Mouse (Mus musculus) thymus, adult 2 months (tissue): ENCODE results near the gene Sst. TPM values are rescaled to one million over a fixed set of nuclear protein-coding genes. Genes with fewer than 3 reads are reported as not detected.

Experiments
- DNase-seq: peaks from one replicate; pipeline ENCODE4 v3.0.0; 2021
- H3K27ac ChIP-seq: fragments of 200-500 bp; 2 replicates; pipeline ENCODE4 v1.5.1; 2012; ENCODE audit warnings: low read length, control low read depth; ENCODE audit not compliant: control insufficient read depth, insufficient read depth
- H3K27me3 ChIP-seq: fragments of 200-500 bp; 2 replicates; pipeline ENCODE4 v1.6.1; 2012; ENCODE audit warnings: mild to moderate bottlenecking, low read length, moderate library complexity, mixed read lengths; ENCODE audit not compliant: control insufficient read depth, insufficient read depth
- H3K36me3 ChIP-seq: fragments of 200-500 bp; 2 replicates; pipeline ENCODE4 v1.6.1; 2012; ENCODE audit warnings: mild to moderate bottlenecking, low read length, moderate library complexity; ENCODE audit not compliant: control insufficient read depth, insufficient read depth
- H3K4me1 ChIP-seq: fragments of 200-500 bp; replicated peaks from 2 replicates; pipeline ENCODE4 v1.6.1; 2012; ENCODE audit warnings: low read length; ENCODE audit not compliant: control insufficient read depth, insufficient read depth
- H3K4me3 ChIP-seq: fragments of 200-500 bp; 2 replicates; pipeline ENCODE4 v1.5.1; 2012; ENCODE audit warnings: mild to moderate bottlenecking, low read length, control low read depth, moderate library complexity; ENCODE audit not compliant: control insufficient read depth, insufficient read depth
- CTCF ChIP-seq: fragments of 200-500 bp; IDR thresholded peaks from 2 replicates; pipeline ENCODE4 v1.5.1; 2012; ENCODE audit warnings: mild to moderate bottlenecking, control low read depth, low read length, moderate library complexity, borderline replicate concordance; ENCODE audit not compliant: control insufficient read depth, poor library complexity, insufficient read depth; ENCODE audit errors: extremely low read depth
- POLR2A ChIP-seq: fragments of 200-500 bp; IDR thresholded peaks from 2 replicates; pipeline ENCODE4 v1.6.1; 2012; ENCODE audit warnings: mild to moderate bottlenecking, low read length, control low read depth, moderate library complexity; ENCODE audit not compliant: control insufficient read depth, poor library complexity, insufficient read depth; ENCODE audit errors: extremely low read depth
- WGBS: fragments of 180-500 bp; shearing (Covaris S2); methylation state at CpG from one replicate; pipeline ENCODE4 v1.1.7; 2018; 5-methylcytosine and 5-hydroxymethylcytosine counted together
- polyA plus RNA-seq: library from polyadenylated mRNA; depleted of rRNA; stranded (reverse); fragments of >200 nt; gene quantifications from 2 replicates; pipeline ENCODE4 v1.2.3, GENCODE M21; 2012; rRNA removed

The Sst gene
- 3.0 and 3.4 TPM in 2 replicates for polyA plus RNA-seq

- Histone ChIP-seq H3K27ac (no peak within 1 kb of the TSS), H3K27me3 (no peaks in the 10 kb centered on the region), H3K36me3 (no peaks in the 10 kb centered on the region), H3K4me1 (no peaks in the 10 kb centered on the region), H3K4me3 (no peak within 1 kb of the TSS)
- no peak for DNase-seq
- WGBS = 12% methylated on average over 26 of the region's 26 CpGs
- TF ChIP-seq POLR2A (no peak), CTCF (no peak)
These were observed at the start of gene Sst for GRCm38 (mm10) chr16:23890636-23891035. Gene Sst (minus strand): TSS chr16:23890958.

- no peaks in the 10 kb centered on the region for H3K4me1 ChIP-seq
- H3K27me3 ChIP-seq = no peaks in the 10 kb centered on the region
- no peak for DNase-seq
- no peaks in the 10 kb centered on the region for H3K36me3 ChIP-seq
- H3K27ac ChIP-seq = no peak overlapping the region
- WGBS = 88% methylated on average over 2 of the region's 2 CpGs
- H3K4me3 ChIP-seq = no peak overlapping the region
- no peak for TF ChIP-seq POLR2A
- no peak for TF ChIP-seq CTCF
These were observed 43.6 kb upstream of the Sst start for GRCm38 (mm10) chr16:23934397-23934796.

GRCm38 (mm10) chr16:23932294-23932693 is 41.5 kb upstream of the Sst start, which contains the start of gene Rtp2:
Gene Rtp2 (minus strand): TSS chr16:23932394.
- no peak for DNase-seq
- Histone ChIP-seq H3K4me1 (no peaks in the 10 kb centered on the region), H3K36me3 (no peaks in the 10 kb centered on the region), H3K27ac (no peak within 1 kb of the TSS), H3K4me3 (no peak within 1 kb of the TSS), H3K27me3 (no peaks in the 10 kb centered on the region)
- no peak for TF ChIP-seq POLR2A
- WGBS = 89% methylated on average over 11 of the region's 11 CpGs

GRCm38 (mm10) chr16:23931275-23931674 is 40.5 kb upstream of the Sst start:
- Histone ChIP-seq H3K4me1 (no peaks in the 10 kb centered on the region), H3K27me3 (no peaks in the 10 kb centered on the region), H3K4me3 (no peak overlapping the region), H3K36me3 (no peaks in the 10 kb centered on the region), H3K27ac (no peak overlapping the region)
- WGBS = 88% methylated on average over 18 of the region's 18 CpGs
- DNase-seq = no peak
- no peak for TF ChIP-seq POLR2A
- no peak for TF ChIP-seq CTCF

GRCm38 (mm10) chr16:23930426-23931073 is 39.8 kb upstream of the Sst start:
- DNase-seq = no peak
- 76% methylated on average over 3 of the region's 3 CpGs for WGBS
- Histone ChIP-seq H3K27me3 (no peaks in the 10 kb centered on the region), H3K36me3 (no peaks in the 10 kb centered on the region), H3K27ac (no peak overlapping the region), H3K4me1 (no peaks in the 10 kb centered on the region), H3K4me3 (no peak overlapping the region)
- no peak for TF ChIP-seq CTCF
- TF ChIP-seq POLR2A = no peak

- DNase-seq = no peak
- Histone ChIP-seq H3K27me3 (no peaks in the 10 kb centered on the region), H3K4me1 (no peaks in the 10 kb centered on the region), H3K27ac (no peak overlapping the region), H3K36me3 (no peaks in the 10 kb centered on the region), H3K4me3 (no peak overlapping the region)
- TF ChIP-seq POLR2A = no peak
- TF ChIP-seq CTCF = no peak
- WGBS = 87% methylated on average over 33 of the region's 33 CpGs
These were observed 36.8 kb upstream of the Sst start for GRCm38 (mm10) chr16:23927301-23928114.

GRCm38 (mm10) chr16:23922906-23923305 is 32.1 kb upstream of the Sst start:
- Histone ChIP-seq H3K36me3 (no peaks in the 10 kb centered on the region), H3K4me1 (no peaks in the 10 kb centered on the region), H3K4me3 (no peak overlapping the region), H3K27ac (no peak overlapping the region), H3K27me3 (no peaks in the 10 kb centered on the region)
- no peak for DNase-seq
- WGBS = 100% methylated on average over 1 of the region's 1 CpGs
- TF ChIP-seq CTCF (no peak), POLR2A (no peak)
